Mouse (Mus musculus) limb, embryonic 15.5 days (tissue): ENCODE data around the gene Gpcpd1. TPM values are rescaled to one million over a fixed set of nuclear protein-coding genes. Genes with fewer than 3 reads are reported as not detected.
"Not testable (repeated sequence)": the region's sequence is repeated elsewhere in the genome, so short reads cannot be mapped to it uniquely, and the experiment has no call there.

Source experiments
- ATAC-seq: fragments of 200-750 bp; cut with Nextera tagmentation; 2 replicates; pipeline ENCODE4 v1.8.0; 2017; ENCODE audit warnings: low read depth, moderate TSS enrichment; ENCODE audit not compliant: insufficient number of reproducible peaks, low FRiP score, low TSS enrichment
- H3K27ac ChIP-seq: fragments of 300-500 bp; sonication (generic); 2 replicates; pipeline ENCODE4 v1.5.1; 2015; ENCODE audit warnings: moderate library complexity, mild to moderate bottlenecking, inconsistent platforms
- H3K27me3 ChIP-seq: fragments of 300-500 bp; sonication (generic); 2 replicates; pipeline ENCODE4 v1.6.1; 2015; ENCODE audit warnings: inconsistent platforms
- H3K36me3 ChIP-seq: fragments of 300-500 bp; sonication (generic); 2 replicates; pipeline ENCODE4 v1.6.1; 2015; ENCODE audit warnings: inconsistent platforms
- H3K4me1 ChIP-seq: fragments of 300-500 bp; sonication (generic); 2 replicates; pipeline ENCODE4 v1.6.1; 2015; ENCODE audit warnings: inconsistent platforms
- H3K4me2 ChIP-seq: fragments of 300-500 bp; sonication (generic); 2 replicates; pipeline ENCODE4 v1.6.1; 2015; ENCODE audit warnings: mild to moderate bottlenecking, inconsistent platforms
- H3K4me3 ChIP-seq: fragments of 300-500 bp; sonication (generic); 2 replicates; pipeline ENCODE4 v1.5.1; 2015; ENCODE audit warnings: mild to moderate bottlenecking, inconsistent platforms
- H3K9ac ChIP-seq: fragments of 300-500 bp; sonication (generic); 2 replicates; pipeline ENCODE4 v1.6.1; 2015; ENCODE audit warnings: inconsistent platforms
- H3K9me3 ChIP-seq: fragments of 300-500 bp; sonication (generic); 2 replicates; pipeline ENCODE4 v1.6.1; 2016; ENCODE audit warnings: inconsistent platforms
- WGBS: fragments of 180-500 bp; shearing (Covaris S2); methylation state at CpG from one replicate; pipeline ENCODE4 v1.1.7; 2015; 5-methylcytosine and 5-hydroxymethylcytosine counted together
- polyA plus RNA-seq: library from polyadenylated mRNA; unstranded; fragments of >200 nt; fragmentation: Nextera tagmentation; extraction: Ambion mirVana; gene quantifications from 2 replicates; pipeline ENCODE4 v1.2.1, GENCODE M21; 2015

Gpcpd1 gene
- polyA plus RNA-seq, 1 experiment from 2014 or later = 48.7 TPM

GRCm38 (mm10) chr2:132601777-132602176 lies 14.2 kb upstream of the Gpcpd1 start:
- Histone ChIP-seq H3K36me3 (no peaks in the 10 kb centered on the region), H3K9ac (no peak overlapping the region), H3K4me1 (no peaks in the 10 kb centered on the region), H3K27me3 (no peaks in the 10 kb centered on the region), H3K27ac (peak overlapping the region; percentile 48; the same call in 1 of the 2 replicates), H3K9me3 (no peaks in the 10 kb centered on the region), H3K4me2 (no peak overlapping the region), H3K4me3 (no peak overlapping the region)
- no peak for ATAC-seq

GRCm38 (mm10) chr2:132600081-132600480 lies 12.6 kb upstream of the Gpcpd1 start:
- no peaks in the 10 kb centered on the region for H3K36me3 ChIP-seq
- WGBS = 85% methylated on average over 4 of the region's 4 CpGs
- H3K9me3 ChIP-seq = no peaks in the 10 kb centered on the region

GRCm38 (mm10) chr2:132599127-132599526 lies 11.6 kb upstream of the Gpcpd1 start:
- Histone ChIP-seq H3K36me3 (no peaks in the 10 kb centered on the region), H3K9me3 (no peaks in the 10 kb centered on the region), H3K9ac (no peak overlapping the region), H3K27me3 (no peaks in the 10 kb centered on the region), H3K4me1 (no peaks in the 10 kb centered on the region), H3K27ac (no peak overlapping the region), H3K4me3 (no peak overlapping the region), H3K4me2 (no peak overlapping the region)
- ATAC-seq = no peak
- 77% methylated on average over 6 of the region's 6 CpGs for WGBS

More at GRCm38 (mm10) chr2:132600081-132600480, 12.6 kb upstream of the Gpcpd1 start:
- no peak overlapping the region for H3K9ac ChIP-seq
- H3K4me1 ChIP-seq = no peaks in the 10 kb centered on the region
- no peak overlapping the region for H3K4me2 ChIP-seq
- H3K27me3 ChIP-seq = no peaks in the 10 kb centered on the region
- H3K27ac ChIP-seq = no peak overlapping the region
- ATAC-seq = no peak
- no peak overlapping the region for H3K4me3 ChIP-seq

- Histone ChIP-seq H3K4me1 (no peaks in the 10 kb centered on the region), H3K4me3 (no peak overlapping the region), H3K9me3 (no peaks in the 10 kb centered on the region), H3K27me3 (no peaks in the 10 kb centered on the region), H3K4me2 (no peak overlapping the region), H3K36me3 (no peaks in the 10 kb centered on the region), H3K9ac (no peak overlapping the region), H3K27ac (no peak overlapping the region)
- ATAC-seq = no peak
- 73% methylated on average over 3 of the region's 3 CpGs for WGBS
Observed at GRCm38 (mm10) chr2:132597866-132598480, 10.4 kb upstream of the Gpcpd1 start.

- 78% methylated on average over 8 of the region's 8 CpGs for WGBS
- Histone ChIP-seq H3K9me3 (no peaks in the 10 kb centered on the region), H3K4me3 (no peak overlapping the region), H3K9ac (no peak overlapping the region), H3K27ac (no peak overlapping the region), H3K36me3 (no peaks in the 10 kb centered on the region), H3K4me2 (no peak overlapping the region), H3K27me3 (no peaks in the 10 kb centered on the region), H3K4me1 (no peaks in the 10 kb centered on the region)
- ATAC-seq = no peak
Observed at GRCm38 (mm10) chr2:132597226-132597625, 9.7 kb upstream of the Gpcpd1 start.

- no peak for ATAC-seq
- 59% methylated on average over 11 of the region's 11 CpGs for WGBS
- Histone ChIP-seq H3K27ac (no peak overlapping the region), H3K9ac (no peak overlapping the region), H3K4me2 (no peak overlapping the region), H3K27me3 (no peaks in the 10 kb centered on the region), H3K4me1 (no peaks in the 10 kb centered on the region), H3K9me3 (no peaks in the 10 kb centered on the region), H3K36me3 (no peaks in the 10 kb centered on the region), H3K4me3 (no peak overlapping the region)
Observed at GRCm38 (mm10) chr2:132595601-132596235, 8.2 kb upstream of the Gpcpd1 start.

GRCm38 (mm10) chr2:132592126-132592525 lies 4.6 kb upstream of the Gpcpd1 start:
- Histone ChIP-seq H3K9me3 (no peaks in the 10 kb centered on the region), H3K4me3 (no peak overlapping the region), H3K9ac (no peak overlapping the region), H3K27me3 (no peaks in the 10 kb centered on the region), H3K4me1 (peaks cover 5% of the 10 kb centered on the region; the same call in 1 of the 2 replicates), H3K4me2 (no peak overlapping the region), H3K27ac (no peak overlapping the region), H3K36me3 (no peaks in the 10 kb centered on the region)
- no peak for ATAC-seq
- WGBS = 86% methylated on average over 3 of the region's 3 CpGs

- H3K36me3 ChIP-seq, H3K4me3 ChIP-seq, H3K9me3 ChIP-seq, H3K9ac ChIP-seq, H3K4me1 ChIP-seq, H3K27ac ChIP-seq, H3K4me2 ChIP-seq, H3K27me3 ChIP-seq, ATAC-seq: not testable (repeated sequence)
- 75% methylated on average over 3 of the region's 3 CpGs for WGBS
Observed at GRCm38 (mm10) chr2:132591579-132591978, 4.0 kb upstream of the Gpcpd1 start.

- 37% methylated on average over 6 of the region's 6 CpGs for WGBS
- H3K9ac ChIP-seq = no peak overlapping the region
- H3K36me3 ChIP-seq = no peaks in the 10 kb centered on the region
- peak overlapping the region; percentile 14; the same call in 1 of the 2 replicates for H3K27ac ChIP-seq
- H3K4me2 ChIP-seq = no peak overlapping the region
- H3K4me3 ChIP-seq = no peak overlapping the region
- H3K4me1 ChIP-seq = peaks cover 5% of the 10 kb centered on the region; the same call in 1 of the 2 replicates
- H3K9me3 ChIP-seq = no peaks in the 10 kb centered on the region
- no peak for ATAC-seq
- H3K27me3 ChIP-seq = no peaks in the 10 kb centered on the region
Observed at GRCm38 (mm10) chr2:132589906-132590538, 2.5 kb upstream of the Gpcpd1 start.

GRCm38 (mm10) chr2:132586006-132586405 lies 1.5 kb downstream of the Gpcpd1 start:
- no peak for ATAC-seq
- 45% methylated on average over 3 of the region's 3 CpGs for WGBS
- Histone ChIP-seq H3K4me2 (no peak overlapping the region), H3K9me3 (no peaks in the 10 kb centered on the region), H3K9ac (no peak overlapping the region), H3K36me3 (no peaks in the 10 kb centered on the region), H3K27ac (no peak overlapping the region), H3K4me3 (no peak overlapping the region), H3K27me3 (no peaks in the 10 kb centered on the region), H3K4me1 (peaks cover 20% of the 10 kb centered on the region; the same call in 1 of the 2 replicates)

GRCm38 (mm10) chr2:132584191-132584590 lies 3.3 kb downstream of the Gpcpd1 start:
- no peak overlapping the region for H3K4me3 ChIP-seq
- no peak overlapping the region for H3K9ac ChIP-seq
- no peak for ATAC-seq
- no peak overlapping the region for H3K27ac ChIP-seq
- H3K4me1 ChIP-seq = peaks cover 15% of the 10 kb centered on the region; the same call in 1 of the 2 replicates
- H3K27me3 ChIP-seq = no peaks in the 10 kb centered on the region
- WGBS = 85% methylated on average over 1 of the region's 1 CpGs
- H3K4me2 ChIP-seq = no peak overlapping the region
- H3K36me3 ChIP-seq = no peaks in the 10 kb centered on the region
- H3K9me3 ChIP-seq = no peaks in the 10 kb centered on the region

GRCm38 (mm10) chr2:132583126-132583525 lies 4.4 kb downstream of the Gpcpd1 start:
- H3K4me2 ChIP-seq = no peak overlapping the region
- H3K9ac ChIP-seq = no peak overlapping the region
- no peaks in the 10 kb centered on the region for H3K27me3 ChIP-seq
- H3K36me3 ChIP-seq = no peaks in the 10 kb centered on the region
- H3K4me1 ChIP-seq = peaks cover 15% of the 10 kb centered on the region; the same call in 1 of the 2 replicates
- no peak overlapping the region for H3K4me3 ChIP-seq
- 55% methylated on average over 3 of the region's 3 CpGs for WGBS
- no peak overlapping the region for H3K27ac ChIP-seq
- no peak for ATAC-seq
- H3K9me3 ChIP-seq = no peaks in the 10 kb centered on the region
